Comparison of ENCODE assay signal across 8 mouse cellular contexts in the genomic region with DNA sequence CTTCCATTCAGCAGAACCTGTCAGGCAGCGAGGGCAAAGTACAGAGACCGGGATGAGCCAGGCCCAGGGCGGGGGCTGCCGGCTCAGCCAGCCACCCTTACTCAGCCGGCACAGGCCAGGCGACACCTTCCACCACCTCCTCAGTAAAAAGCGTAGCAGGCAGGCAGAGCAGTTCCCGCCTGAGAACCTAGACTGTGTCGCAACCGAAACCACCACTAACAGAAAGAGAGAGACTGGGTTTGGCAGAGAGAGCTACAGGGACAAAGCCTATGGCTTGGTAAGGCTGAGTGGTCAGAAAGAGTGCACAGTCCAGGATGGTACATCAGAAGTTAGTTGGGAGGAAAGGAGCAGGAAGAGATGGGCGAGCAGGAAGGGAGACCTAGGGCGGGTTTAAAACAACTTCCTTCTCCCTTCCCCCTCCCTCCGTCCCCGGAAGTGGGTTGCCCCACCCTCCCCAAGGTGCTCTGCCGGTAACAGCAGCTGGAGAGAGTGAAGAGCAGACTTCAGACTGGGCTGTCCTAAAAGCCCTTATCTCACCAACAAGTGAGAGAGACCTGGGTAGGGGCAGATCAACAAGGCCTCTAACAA. TPM values are rescaled to one million over a fixed set of nuclear protein-coding genes. Genes with fewer than 3 reads are reported as not detected.
DNase-seq lines count a peak whose midpoint lies in the region; ATAC-seq and TF ChIP-seq lines count a peak whose summit lies in the region.

No protein-coding gene starts in this region.

- no peaks in the 10 kb centered on the region for H3K9me3 ChIP-seq in heart, embryonic 10.5 days
- H3K9me3 ChIP-seq in kidney, postnatal 0 days (replicated peaks; ENCODE audit: low read length) = no peaks in the 10 kb centered on the region

- peak overlapping the region; percentile 23; the same call in 1 of the 2 replicates for H3K4me2 ChIP-seq in kidney, postnatal 0 days (ENCODE audit: low read length)

- WGBS in heart, embryonic 10.5 days = 41% methylated on average over 15 of the region's 15 CpGs
- WGBS in kidney, postnatal 0 days = 35% methylated on average over 15 of the region's 15 CpGs
- WGBS in macrophage (ENCODE audit: missing documents) = 13% methylated on average over 15 of the region's 15 CpGs

- H3K27me3 ChIP-seq in heart, embryonic 10.5 days (ENCODE audit: insufficient read depth, poor library complexity, severe bottlenecking) = no peaks in the 10 kb centered on the region
- no peaks in the 10 kb centered on the region for H3K27me3 ChIP-seq in kidney, postnatal 0 days (ENCODE audit: insufficient read depth, low read length)

- H3K27ac ChIP-seq in heart, embryonic 10.5 days = peak overlapping the region; percentile 72
- peak overlapping the region; percentile 51 for H3K27ac ChIP-seq in kidney, postnatal 0 days
- H3K27ac ChIP-seq in macrophage = peak overlapping the region; percentile 5; the same call in 1 of the 2 replicates

- H3K9ac ChIP-seq in kidney, postnatal 0 days (ENCODE audit: low read depth, low read length) = no peak overlapping the region

- H3K4me3 ChIP-seq in heart, embryonic 10.5 days = peak overlapping the region; percentile 38; the same call in 1 of the 2 replicates
- no peak overlapping the region for H3K4me3 ChIP-seq in kidney, postnatal 0 days (replicated peaks; ENCODE audit: low read depth, low read length)
- peak overlapping the region; percentile 10; the same call in 1 of the 2 replicates for H3K4me3 ChIP-seq in macrophage (ENCODE audit: inconsistent target)

- DNase-seq in heart, embryonic 10.5 days (ENCODE audit: low spot score) = no peak
- no peak for DNase-seq in heart, postnatal 4 days
- peak; percentile 69 for DNase-seq in c-Kit-positive CD71-positive TER-119-negative erythroid progenitor cells, embryonic 14.5 days (ENCODE audit: low read depth)
- DNase-seq in kidney, postnatal 0 days (ENCODE audit: low spot score) = no peak
- peak; percentile 87 for DNase-seq in thymus, postnatal 4 days
- no peak for DNase-seq in right cerebral cortex, postnatal 25 days
- DNase-seq in cerebellum, adult 11-12 months = no peak

- ATAC-seq in kidney, postnatal 0 days (replicated peaks; ENCODE audit: low FRiP score, low read depth) = peak; percentile 85

- peaks cover 62% of the 10 kb centered on the region for H3K4me1 ChIP-seq in heart, embryonic 10.5 days
- peaks cover 32% of the 10 kb centered on the region for H3K4me1 ChIP-seq in kidney, postnatal 0 days (replicated peaks; ENCODE audit: insufficient read depth, low read length)

- H3K36me3 ChIP-seq in heart, embryonic 10.5 days = peaks cover 18% of the 10 kb centered on the region; the same call in 1 of the 2 replicates
- no peaks in the 10 kb centered on the region for H3K36me3 ChIP-seq in kidney, postnatal 0 days (ENCODE audit: insufficient read depth, low read length)
- H3K36me3 ChIP-seq in macrophage (ENCODE audit: inconsistent target) = no peaks in the 10 kb centered on the region; the same call in 1 of the 2 replicates

- H3K79me2 ChIP-seq in macrophage (ENCODE audit: inconsistent target) = peaks cover 99% of the 10 kb centered on the region

- TF ChIP-seq CTCF in kidney, postnatal 0 days (IDR thresholded peaks at IDR 0.05; ENCODE audit: low read depth) = no peak

RNA-seq across cellular contexts. Expression of gene Rcor2, which starts 28.0 kb away (rescaled TPM):
- 18.5 and 27.1 TPM in 2 replicates for polyA plus RNA-seq in heart, embryonic 10.5 days (2016; fragmentation: Nextera tagmentation; extraction: Ambion mirVana)
- 10 to 100 TPM; 19.0 to 19.2 TPM for total RNA-seq in heart, postnatal 4 days (2021)
- 4.9 and 6.3 TPM in 2 replicates for polyA plus RNA-seq in kidney, postnatal 0 days (2015; fragmentation: Nextera tagmentation; extraction: Ambion mirVana)
- total RNA-seq in macrophage (2018; cell fraction: chromatin; rRNA removed) = 10 to 100 TPM in 1 of 26 experiments, 1 to 10 TPM in 14, under 1 TPM in 7, not detected in 4; 0.33 to 19.0 (median 1.8) TPM
- total RNA-seq in macrophage (2018; cell fraction: cytosol; rRNA removed) = 1 to 10 TPM in 4 of 26 experiments, under 1 TPM in 19, not detected in 3; 0.07 to 1.8 (median 0.41) TPM
- 1 to 10 TPM in 10 of 26 experiments, under 1 TPM in 10, not detected in 6; 0.25 to 4.5 (median 1.0) TPM for total RNA-seq in macrophage (2018; cell fraction: nucleus; rRNA removed)
- polyA plus RNA-seq in macrophage (2018) = 0.52 to 0.81 TPM (median 0.66 TPM) in 3 replicates

RNA-seq across cellular contexts. Expression of gene Mark2, which starts 46.5 kb away (rescaled TPM):
- 37.4 and 50.6 TPM in 2 replicates for polyA plus RNA-seq in heart, embryonic 10.5 days (2016; fragmentation: Nextera tagmentation; extraction: Ambion mirVana)
- total RNA-seq in heart, postnatal 4 days (2021) = 10 to 100 TPM; 54.9 to 58.4 TPM
- polyA plus RNA-seq in kidney, postnatal 0 days (2015; fragmentation: Nextera tagmentation; extraction: Ambion mirVana) = 32.9 and 35.5 TPM in 2 replicates
- total RNA-seq in macrophage (2018; cell fraction: chromatin; rRNA removed) = 100 to 1,000 TPM; 101 to 862 (median 147) TPM
- total RNA-seq in macrophage (2018; cell fraction: cytosol; rRNA removed) = 100 to 1,000 TPM in 1 of 26 experiments, 10 to 100 TPM in 25; 35.5 to 106 (median 43.2) TPM
- 100 to 1,000 TPM in 8 of 26 experiments, 10 to 100 TPM in 18; 59.7 to 318 (median 85.7) TPM for total RNA-seq in macrophage (2018; cell fraction: nucleus; rRNA removed)
- polyA plus RNA-seq in macrophage (2018) = 28.6 to 40.1 TPM (median 35.7 TPM) in 3 replicates

RNA-seq across cellular contexts. Expression of gene Naa40, which starts 54.2 kb away (rescaled TPM):
- 67.6 and 72.8 TPM in 2 replicates for polyA plus RNA-seq in heart, embryonic 10.5 days (2016; fragmentation: Nextera tagmentation; extraction: Ambion mirVana)
- 10 to 100 TPM; 34.3 to 36.9 TPM for total RNA-seq in heart, postnatal 4 days (2021)
- polyA plus RNA-seq in kidney, postnatal 0 days (2015; fragmentation: Nextera tagmentation; extraction: Ambion mirVana) = 47.3 and 55.8 TPM in 2 replicates
- total RNA-seq in macrophage (2018; cell fraction: chromatin; rRNA removed) = 100 to 1,000 TPM in 6 of 26 experiments, 10 to 100 TPM in 20; 43.7 to 118 (median 77.6) TPM
- total RNA-seq in macrophage (2018; cell fraction: cytosol; rRNA removed) = 10 to 100 TPM; 17.6 to 32.0 (median 25.1) TPM
- total RNA-seq in macrophage (2018; cell fraction: nucleus; rRNA removed) = 10 to 100 TPM; 32.1 to 95.4 (median 52.3) TPM
- polyA plus RNA-seq in macrophage (2018) = 17.5 to 29.1 TPM (median 25.8 TPM) in 3 replicates

Comparison
In these comparisons a context has a peak if more than half of its experiments do, and no peak if none do; other contexts are left out.
1. DNase-seq: peak in c-Kit-positive CD71-positive TER-119-negative erythroid progenitor cells, embryonic 14.5 days (single experiment) and thymus, postnatal 4 days (single experiment); none in heart, embryonic 10.5 days (single experiment), heart, postnatal 4 days (single experiment), kidney, postnatal 0 days (single experiment), right cerebral cortex, postnatal 25 days (single experiment) and cerebellum, adult 11-12 months (single experiment).
2. H3K27ac ChIP-seq: peak in every context shown above with its lines; median percentile 72 in heart, embryonic 10.5 days; 51 in kidney, postnatal 0 days; 5 in macrophage.